Mouse (Mus musculus): ENCODE data around the gene Fam136a. TPM values are rescaled to one million over a fixed set of nuclear protein-coding genes. Genes with fewer than 3 reads are reported as not detected.
A peak's percentile ranks its signal among the peaks of the same experiment; 100 is the strongest.

Gene Fam136a
- total and polyA plus RNA-seq, 2 experiments = 41.8 to 83.2 TPM

DNA sequence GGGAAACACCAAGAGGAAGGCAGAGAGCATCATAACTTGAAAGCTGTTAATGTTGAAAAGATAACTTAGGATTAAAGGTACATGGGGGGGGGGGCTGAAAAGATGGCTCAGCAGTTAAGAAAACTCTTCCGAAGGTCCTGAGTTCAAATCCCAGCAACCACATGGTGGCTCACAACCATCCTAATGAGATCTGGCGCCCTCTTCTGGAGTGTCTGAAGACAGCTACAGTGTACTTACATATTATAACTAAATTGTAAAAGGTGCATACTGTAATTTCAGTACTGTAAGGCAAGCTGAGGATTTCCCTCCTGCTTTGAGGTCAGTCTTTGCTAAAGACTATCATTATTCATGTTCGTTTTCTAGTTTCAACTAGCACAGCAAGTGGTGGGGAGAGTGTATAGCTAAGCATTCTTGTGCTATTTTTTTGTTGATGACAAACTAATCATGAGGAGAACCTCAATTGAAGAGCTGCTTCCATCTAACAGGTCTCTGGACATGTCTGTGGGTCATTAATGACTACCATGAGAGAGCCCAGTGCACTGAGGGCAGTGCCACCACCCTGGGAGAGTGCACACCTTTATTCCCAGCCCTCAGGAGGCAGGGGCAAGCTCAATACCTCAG, 4.8 kb downstream of the Fam136a start:
- Histone ChIP-seq H3K4me1 (ENCODE audit: control insufficient read depth, insufficient read depth, low read length) (peaks cover 9% of the 10 kb centered on the region), H3K27ac (replicated peaks; ENCODE audit: insufficient read depth, low read depth, low read length) (peak overlapping the region; percentile 58; the same call in 1 of the 2 replicates), H3K79me2 (ENCODE audit: control insufficient read depth, insufficient read depth, low read length) (peaks cover 5% of the 10 kb centered on the region; the same call in 1 of the 2 replicates), H3K27me3 (ENCODE audit: control insufficient read depth, insufficient read depth, low read length) (no peaks in the 10 kb centered on the region), H3K4me3 (ENCODE audit: insufficient read depth, low read depth, low read length) (no peak overlapping the region), H3K36me3 (ENCODE audit: control insufficient read depth, insufficient read depth, low read length) (peaks cover 6% of the 10 kb centered on the region), H3K9ac (ENCODE audit: low read depth, low read length) (no peak overlapping the region)
- 72% methylated on average over 3 of the region's 3 CpGs for WGBS
- no peak for TF ChIP-seq POLR2A (IDR thresholded peaks at IDR 0.05; ENCODE audit: extremely low read depth, insufficient read depth, low read length)
- no peak for TF ChIP-seq CTCF (IDR thresholded peaks at IDR 0.05; ENCODE audit: low read depth, low read length)
- DNase-seq (ENCODE audit: extremely low read depth, low read depth, low spot score) = no peak

DNA sequence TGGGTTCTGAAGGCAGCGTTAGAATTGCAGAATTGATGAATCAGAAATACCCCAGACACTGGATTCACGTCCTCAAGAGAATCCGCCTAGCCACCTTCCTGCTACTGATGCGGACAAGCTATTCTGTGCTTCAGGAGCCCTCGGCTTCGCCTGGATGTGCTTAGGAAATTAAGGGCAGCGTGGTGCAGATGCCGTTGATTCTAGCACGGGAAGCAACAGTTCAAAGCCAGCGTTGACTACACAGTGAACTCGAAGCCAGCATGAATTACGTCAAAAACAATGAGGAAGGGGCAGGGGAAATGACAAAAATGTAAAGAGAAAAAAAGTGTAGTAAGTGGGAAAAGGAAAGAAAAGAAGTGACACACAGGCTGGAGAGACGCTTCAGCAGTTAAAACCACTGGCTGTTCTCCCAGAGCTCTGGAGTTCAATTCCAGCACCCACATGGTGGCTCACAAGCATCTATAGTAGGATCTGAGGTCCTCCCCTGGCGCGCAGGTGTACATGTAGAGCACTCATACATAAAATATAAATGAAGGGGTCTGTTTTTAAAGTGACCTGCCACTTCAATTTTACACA, 5.4 kb downstream of the Fam136a start, which contains the start of gene Snrpg:
Gene Snrpg (plus strand): TSS at position 541 of the 576 bp plus-strand sequence.
- Histone ChIP-seq H3K4me3 (ENCODE audit: insufficient read depth, low read depth, low read length) (peak within 1 kb of the TSS; percentile 72), H3K27me3 (ENCODE audit: control insufficient read depth, insufficient read depth, low read length) (no peaks in the 10 kb centered on the region), H3K9ac (ENCODE audit: low read depth, low read length) (peak within 1 kb of the TSS; percentile 65), H3K79me2 (ENCODE audit: control insufficient read depth, insufficient read depth, low read length) (peaks cover 5% of the 10 kb centered on the region; the same call in 1 of the 2 replicates), H3K4me1 (ENCODE audit: control insufficient read depth, insufficient read depth, low read length) (peaks cover 9% of the 10 kb centered on the region), H3K27ac (replicated peaks; ENCODE audit: insufficient read depth, low read depth, low read length) (peak within 1 kb of the TSS; percentile 58), H3K36me3 (ENCODE audit: control insufficient read depth, insufficient read depth, low read length) (peaks cover 6% of the 10 kb centered on the region)
- DNase-seq (ENCODE audit: extremely low read depth, low read depth, low spot score) = no peak
- WGBS = 20% methylated on average over 15 of the region's 15 CpGs
- no peak for TF ChIP-seq POLR2A (IDR thresholded peaks at IDR 0.05; ENCODE audit: extremely low read depth, insufficient read depth, low read length)

DNA sequence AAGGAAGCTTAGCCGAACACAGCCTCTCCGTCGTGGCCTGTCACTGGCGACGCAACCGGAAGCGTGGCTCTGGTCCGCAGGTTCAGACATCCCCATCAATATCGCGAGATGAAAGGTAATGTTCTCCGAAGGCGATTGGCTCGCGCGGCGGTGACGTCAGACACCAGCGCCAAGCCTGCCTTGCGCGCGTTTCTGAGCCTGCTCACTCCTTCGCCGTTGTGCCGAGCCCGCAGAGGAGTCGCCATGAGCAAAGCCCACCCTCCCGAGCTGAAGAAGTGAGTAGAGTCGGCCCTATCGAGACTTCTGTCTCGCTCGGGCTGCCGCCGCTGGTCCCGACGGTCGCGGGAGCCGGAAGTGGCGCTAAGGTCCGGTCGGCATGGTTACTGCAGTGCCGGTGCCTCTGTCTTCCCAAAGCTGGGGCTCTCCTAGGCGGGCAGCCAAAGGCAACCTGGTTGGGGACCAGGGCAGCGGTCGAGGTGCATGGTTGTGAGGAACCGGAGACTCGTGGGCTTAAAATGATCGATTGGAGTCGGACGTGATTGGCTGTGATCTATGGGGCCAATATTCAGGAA, 6.0 kb downstream of the Fam136a start:
- Histone ChIP-seq H3K4me3 (ENCODE audit: insufficient read depth, low read depth, low read length) (peak overlapping the region; percentile 72), H3K27ac (replicated peaks; ENCODE audit: insufficient read depth, low read depth, low read length) (peak overlapping the region; percentile 58), H3K9ac (ENCODE audit: low read depth, low read length) (peak overlapping the region; percentile 65), H3K27me3 (ENCODE audit: control insufficient read depth, insufficient read depth, low read length) (no peaks in the 10 kb centered on the region), H3K79me2 (ENCODE audit: control insufficient read depth, insufficient read depth, low read length) (peaks cover 5% of the 10 kb centered on the region; the same call in 1 of the 2 replicates), H3K36me3 (ENCODE audit: control insufficient read depth, insufficient read depth, low read length) (peaks cover 6% of the 10 kb centered on the region), H3K4me1 (ENCODE audit: control insufficient read depth, insufficient read depth, low read length) (peaks cover 9% of the 10 kb centered on the region)
- WGBS = under 1% methylated on average over 50 of the region's 50 CpGs
- no peak for TF ChIP-seq CTCF (IDR thresholded peaks at IDR 0.05; ENCODE audit: low read depth, low read length)
- TF ChIP-seq POLR2A (IDR thresholded peaks at IDR 0.05; ENCODE audit: extremely low read depth, insufficient read depth, low read length) = peak; percentile 89
- peak; percentile 89 for DNase-seq (ENCODE audit: extremely low read depth, low read depth, low spot score)

DNA sequence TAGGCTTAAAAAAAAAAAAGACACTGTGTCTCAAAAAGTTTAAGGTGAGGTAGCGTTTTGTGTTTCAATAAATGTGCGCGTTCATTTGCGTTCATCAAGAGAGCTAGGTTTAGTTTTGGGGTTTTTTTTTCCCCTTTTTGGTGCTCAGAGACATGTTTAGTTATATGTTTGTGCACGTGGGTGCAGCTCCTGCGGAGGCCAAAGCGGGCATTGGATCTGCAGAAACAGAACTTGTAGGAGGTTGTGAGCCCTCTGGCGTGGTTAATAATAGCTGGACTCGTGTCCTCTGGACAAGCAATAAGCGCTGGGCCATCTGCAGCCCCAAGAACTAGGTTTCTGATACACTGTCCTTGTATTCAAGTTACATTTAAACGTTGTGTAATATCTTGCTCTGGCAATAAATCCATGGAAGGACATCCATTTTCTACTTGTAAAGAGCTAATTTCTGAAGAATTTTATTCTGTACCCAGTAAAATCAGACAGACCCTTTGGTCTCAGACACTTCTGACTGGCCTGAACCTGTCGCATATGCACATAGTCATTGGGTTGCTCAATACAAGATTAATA, 6.6 kb downstream of the Fam136a start:
- WGBS = 2% methylated on average over 12 of the region's 12 CpGs
- H3K4me1 ChIP-seq (ENCODE audit: control insufficient read depth, insufficient read depth, low read length) = peaks cover 5% of the 10 kb centered on the region
- H3K27ac ChIP-seq (replicated peaks; ENCODE audit: insufficient read depth, low read depth, low read length) = no peak overlapping the region
- TF ChIP-seq POLR2A (IDR thresholded peaks at IDR 0.05; ENCODE audit: extremely low read depth, insufficient read depth, low read length) = no peak
- TF ChIP-seq CTCF (IDR thresholded peaks at IDR 0.05; ENCODE audit: low read depth, low read length) = no peak
- peak; percentile 39 for DNase-seq (ENCODE audit: extremely low read depth, low read depth, low spot score)
- peak overlapping the region; percentile 72 for H3K4me3 ChIP-seq (ENCODE audit: insufficient read depth, low read depth, low read length)
- peak overlapping the region; percentile 65 for H3K9ac ChIP-seq (ENCODE audit: low read depth, low read length)
- H3K79me2 ChIP-seq (ENCODE audit: control insufficient read depth, insufficient read depth, low read length) = peaks cover 5% of the 10 kb centered on the region; the same call in 1 of the 2 replicates
- peaks cover 8% of the 10 kb centered on the region for H3K36me3 ChIP-seq (ENCODE audit: control insufficient read depth, insufficient read depth, low read length)
- no peaks in the 10 kb centered on the region for H3K27me3 ChIP-seq (ENCODE audit: control insufficient read depth, insufficient read depth, low read length)

DNA sequence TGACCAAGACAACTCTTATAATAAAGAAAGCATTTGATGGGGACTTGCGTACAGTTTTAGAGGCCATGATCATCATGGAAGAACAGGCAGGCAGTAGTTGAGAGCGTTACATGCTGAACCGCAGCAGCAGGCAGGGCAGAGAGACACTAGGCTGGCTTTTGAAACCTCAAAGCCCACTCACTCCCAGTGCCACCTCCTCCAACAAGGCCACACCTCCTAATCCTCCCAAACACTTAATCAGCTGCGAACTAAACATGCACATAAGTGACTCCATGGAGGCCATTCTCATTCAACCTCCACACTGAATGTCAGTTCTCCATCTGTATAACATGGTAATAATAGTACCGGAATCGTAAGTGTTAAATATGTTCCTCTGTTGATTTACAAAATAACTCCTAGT, 8.1 kb downstream of the Fam136a start:
- 96% methylated on average over 6 of the region's 6 CpGs for WGBS
- H3K27me3 ChIP-seq (ENCODE audit: control insufficient read depth, insufficient read depth, low read length) = no peaks in the 10 kb centered on the region
- peaks cover 5% of the 10 kb centered on the region; the same call in 1 of the 2 replicates for H3K79me2 ChIP-seq (ENCODE audit: control insufficient read depth, insufficient read depth, low read length)
- no peak for TF ChIP-seq CTCF (IDR thresholded peaks at IDR 0.05; ENCODE audit: low read depth, low read length)
- no peak for TF ChIP-seq POLR2A (IDR thresholded peaks at IDR 0.05; ENCODE audit: extremely low read depth, insufficient read depth, low read length)
- peaks cover 5% of the 10 kb centered on the region for H3K4me1 ChIP-seq (ENCODE audit: control insufficient read depth, insufficient read depth, low read length)
- no peak overlapping the region for H3K9ac ChIP-seq (ENCODE audit: low read depth, low read length)
- H3K27ac ChIP-seq (replicated peaks; ENCODE audit: insufficient read depth, low read depth, low read length) = no peak overlapping the region
- H3K36me3 ChIP-seq (ENCODE audit: control insufficient read depth, insufficient read depth, low read length) = peaks cover 16% of the 10 kb centered on the region
- H3K4me3 ChIP-seq (ENCODE audit: insufficient read depth, low read depth, low read length) = no peak overlapping the region
- DNase-seq (ENCODE audit: extremely low read depth, low read depth, low spot score) = no peak
